Mouse (Mus musculus) skeletal muscle tissue, adult 2 months (tissue): ENCODE measurements around the gene Vps41.
A peak's percentile ranks its signal among the peaks of the same experiment; 100 is the strongest.

ENCODE experiments used
- DNase-seq: peaks from one replicate; pipeline ENCODE4 v3.0.0-alpha.2; 2012; ENCODE audit warnings: low read depth, low spot score

Vps41 gene

DNA sequence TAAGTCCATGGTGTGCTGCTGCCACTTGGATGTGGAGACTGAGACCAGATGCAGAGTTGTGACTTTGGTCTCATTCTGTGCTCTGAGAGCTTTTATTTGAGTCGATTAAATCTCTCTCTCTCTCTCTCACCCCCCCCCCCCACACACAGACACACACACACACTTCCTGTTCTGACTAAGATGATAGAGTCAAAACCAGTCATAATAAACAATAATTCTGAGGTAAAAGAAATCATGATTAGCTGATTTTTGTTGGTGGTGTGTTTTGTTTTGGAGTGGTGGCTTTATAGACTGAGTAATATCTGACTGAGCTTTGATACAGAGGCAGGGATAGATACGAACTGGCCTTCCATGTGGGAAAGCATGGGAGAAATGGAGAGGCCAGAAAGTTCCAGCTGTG, 74.6 kb downstream of the Vps41 start:
- DNase-seq = no peak

DNA sequence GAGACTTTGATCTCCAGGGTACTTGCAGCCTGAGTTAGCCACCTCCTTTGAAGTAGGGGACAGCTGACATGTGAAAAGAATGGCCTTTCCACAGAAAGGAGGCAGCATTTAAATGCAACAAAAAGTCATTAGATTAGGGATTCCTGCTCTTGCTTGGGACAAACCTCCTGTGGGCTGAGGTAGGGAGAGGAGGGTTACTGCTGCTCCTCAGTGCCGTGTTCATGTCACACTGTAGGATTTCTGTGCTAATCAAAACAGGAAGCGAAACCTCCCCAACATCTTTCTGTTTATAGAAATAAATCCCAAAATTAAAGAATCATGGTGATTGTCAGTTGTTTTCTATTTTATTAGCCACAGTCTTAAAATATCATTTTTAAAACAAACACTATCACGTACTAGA, 77.4 kb downstream of the Vps41 start:
- no peak for DNase-seq

GRCm38 (mm10) chr13:18797555-18797954, 80.5 kb downstream of the Vps41 start:
- no peak for DNase-seq

GRCm38 (mm10) chr13:18800434-18800833, 83.3 kb downstream of the Vps41 start:
- no peak for DNase-seq

- DNase-seq = no peak
These were observed 92.4 kb downstream of the Vps41 start for GRCm38 (mm10) chr13:18809465-18809864.

DNA sequence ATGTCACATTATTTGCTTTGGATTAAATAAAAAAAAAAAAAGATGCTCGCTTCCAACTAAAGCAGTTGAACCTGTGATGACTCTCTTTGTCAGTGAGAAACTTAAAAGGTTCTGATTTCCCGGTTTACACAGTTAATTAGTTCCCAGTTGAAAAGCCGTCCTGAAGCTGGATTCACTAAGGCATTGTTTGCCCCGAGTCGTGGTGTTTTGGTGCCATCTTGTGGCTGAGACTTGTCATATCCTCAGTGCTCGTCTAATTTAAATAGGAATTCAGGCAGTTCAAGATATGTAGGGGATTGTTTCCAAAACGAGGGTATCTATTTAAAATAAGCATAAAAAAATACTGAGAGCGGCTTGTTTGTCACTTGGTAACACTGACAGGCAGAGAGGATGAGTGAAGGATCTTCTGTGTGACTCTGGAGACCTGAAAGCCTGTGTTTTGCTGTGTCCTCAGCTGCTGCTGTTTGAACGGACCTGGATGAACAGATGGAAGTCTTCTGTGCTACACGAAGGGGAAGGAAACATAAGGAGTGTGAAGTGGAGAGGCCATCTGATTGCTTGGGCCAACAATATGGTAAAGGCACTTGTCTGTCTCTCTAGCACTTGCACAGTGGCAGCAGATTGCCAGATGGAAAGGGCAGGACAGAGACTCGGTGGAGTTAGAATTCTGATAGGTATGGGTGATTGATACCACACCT, 93.0 kb downstream of the Vps41 start:
- DNase-seq = peak; percentile 26

DNA sequence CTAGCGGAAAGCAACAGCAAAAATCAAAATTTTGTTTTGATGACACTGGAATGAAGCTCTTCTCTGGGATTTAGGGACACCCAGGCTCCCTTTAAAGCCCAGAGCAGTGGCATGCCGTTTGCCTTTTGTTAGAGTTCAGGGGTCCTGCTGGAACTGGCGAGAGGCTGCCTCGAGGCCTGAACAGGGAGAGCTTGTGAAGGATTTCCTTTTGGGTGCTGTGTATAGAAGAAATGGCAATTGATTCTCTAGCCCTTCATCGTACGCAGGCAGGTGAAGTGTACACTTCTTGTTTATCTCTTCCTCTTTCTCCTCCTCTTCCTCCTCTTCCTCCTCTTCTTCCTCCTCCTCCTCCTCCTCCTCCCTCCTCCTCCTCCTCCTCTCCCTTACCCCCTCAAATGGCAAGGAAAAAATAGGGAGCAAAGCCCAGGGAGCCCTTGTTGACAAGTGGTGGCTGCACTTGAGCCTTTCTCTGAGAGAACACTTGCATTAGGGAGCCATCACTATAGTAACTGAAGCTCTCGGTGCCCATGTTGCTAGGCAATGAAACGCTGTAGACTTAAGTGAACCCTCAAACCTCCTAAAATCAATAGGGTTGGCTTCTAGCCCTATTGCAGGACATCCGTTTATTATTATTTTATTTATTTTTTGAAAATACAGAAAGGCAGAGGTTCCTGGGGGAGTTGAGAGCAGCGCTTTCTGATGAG, 107.5 kb downstream of the Vps41 start:
- DNase-seq = no peak

DNA sequence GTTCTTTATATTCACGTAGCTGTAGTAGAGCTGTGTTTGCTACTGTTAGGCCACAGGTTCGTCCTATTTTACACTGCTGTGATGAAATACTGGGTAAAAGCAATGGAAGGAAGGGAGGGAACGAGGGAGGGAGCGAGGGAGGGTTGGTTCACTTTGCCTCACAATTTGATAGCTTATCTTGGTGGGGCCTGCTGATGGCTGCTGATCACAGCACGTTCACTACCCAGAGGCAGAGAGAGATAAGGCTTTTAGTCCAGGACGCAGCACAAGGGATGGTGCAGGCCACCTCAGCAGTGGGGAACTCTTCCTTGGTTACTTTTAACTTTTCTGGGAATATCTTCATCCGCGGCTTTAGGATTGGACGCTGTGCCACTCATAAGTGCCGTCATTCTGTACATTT, 109.9 kb downstream of the Vps41 start:
- DNase-seq = no peak

- DNase-seq = no peak
These were observed 113.4 kb downstream of the Vps41 start for GRCm38 (mm10) chr13:18830486-18830885.

DNA sequence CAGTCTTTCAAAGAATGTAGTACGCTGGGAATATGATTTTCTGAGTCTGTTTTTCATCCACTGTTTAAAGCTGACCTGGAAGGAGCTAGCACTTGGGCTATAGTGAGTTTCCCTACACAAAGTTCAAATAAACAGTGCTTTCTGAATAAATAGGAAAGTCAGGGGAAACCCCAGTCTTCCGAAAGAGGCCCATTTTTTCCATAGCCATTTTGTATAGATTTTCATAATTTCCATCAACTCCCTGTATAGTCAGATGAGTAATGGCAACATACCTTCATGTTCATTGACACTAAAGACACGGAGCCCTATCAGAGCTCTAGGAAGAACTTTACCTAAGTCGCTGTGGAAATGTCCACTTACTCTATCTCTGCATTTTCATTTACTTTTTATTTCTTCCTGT, 122.1 kb downstream of the Vps41 start:
- DNase-seq = no peak

GRCm38 (mm10) chr13:18840366-18840765, 123.3 kb downstream of the Vps41 start:
- DNase-seq = no peak

DNA sequence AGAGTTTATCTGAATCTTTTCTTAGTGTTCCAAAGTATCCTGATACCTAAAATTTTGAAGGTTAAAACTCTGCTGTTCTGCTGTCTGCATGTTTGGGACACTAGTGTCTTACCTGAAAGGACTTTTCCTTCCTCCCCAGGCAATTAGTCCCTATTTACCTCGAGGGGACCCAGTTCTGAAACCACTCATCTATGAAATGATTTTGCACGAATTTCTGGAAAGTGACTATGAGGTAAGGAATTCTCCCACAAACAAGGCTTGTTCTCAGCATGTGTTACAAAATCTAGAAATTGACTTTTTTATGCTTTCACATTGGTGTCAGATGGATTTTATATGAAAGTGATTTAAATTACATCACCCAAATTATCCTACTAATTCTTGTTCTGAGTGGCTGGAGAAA, 123.9 kb downstream of the Vps41 start:
- no peak for DNase-seq

GRCm38 (mm10) chr13:18841752-18842282, 124.7 kb downstream of the Vps41 start:
- no peak for DNase-seq

DNA sequence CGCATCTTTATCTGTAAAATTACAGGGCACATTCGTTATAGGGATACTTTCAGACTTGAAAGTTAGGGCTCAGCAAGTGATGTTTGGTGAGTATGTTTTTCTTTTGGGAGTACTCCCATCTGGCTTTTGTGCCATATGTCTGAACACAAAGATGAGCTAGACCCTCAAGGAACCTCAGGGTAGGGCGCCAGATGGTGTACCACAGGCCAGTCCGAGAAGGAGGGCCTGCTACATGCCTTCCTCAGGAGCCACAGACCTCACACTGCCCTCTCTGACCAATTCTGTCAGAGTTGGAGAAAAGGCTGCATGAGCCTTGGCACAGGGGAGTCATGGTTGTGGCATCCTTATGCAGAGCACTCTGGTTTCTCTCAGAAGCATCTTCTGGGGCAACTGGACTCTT, 125.5 kb downstream of the Vps41 start:
- DNase-seq = no peak

DNA sequence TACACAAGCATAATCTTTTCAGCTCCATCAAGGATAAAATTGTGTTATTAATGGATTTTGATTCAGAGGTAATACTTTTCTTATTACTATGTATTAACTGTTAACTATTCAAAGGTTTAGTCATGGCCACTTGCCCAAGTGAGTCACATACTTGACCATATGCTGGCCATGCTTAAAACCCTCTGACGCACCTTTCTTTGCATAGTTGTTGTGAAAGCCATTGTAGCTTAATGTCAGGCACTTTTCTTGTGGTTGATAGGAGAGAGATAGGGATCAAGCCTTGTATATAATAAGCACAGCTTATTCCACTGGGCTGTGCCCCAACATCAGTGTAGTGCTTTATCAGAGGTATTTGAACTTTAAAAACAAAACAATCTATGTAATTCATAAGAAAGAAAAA, 126.5 kb downstream of the Vps41 start:
- no peak for DNase-seq

GRCm38 (mm10) chr13:18847386-18847785, 130.3 kb downstream of the Vps41 start:
- DNase-seq = no peak

DNA sequence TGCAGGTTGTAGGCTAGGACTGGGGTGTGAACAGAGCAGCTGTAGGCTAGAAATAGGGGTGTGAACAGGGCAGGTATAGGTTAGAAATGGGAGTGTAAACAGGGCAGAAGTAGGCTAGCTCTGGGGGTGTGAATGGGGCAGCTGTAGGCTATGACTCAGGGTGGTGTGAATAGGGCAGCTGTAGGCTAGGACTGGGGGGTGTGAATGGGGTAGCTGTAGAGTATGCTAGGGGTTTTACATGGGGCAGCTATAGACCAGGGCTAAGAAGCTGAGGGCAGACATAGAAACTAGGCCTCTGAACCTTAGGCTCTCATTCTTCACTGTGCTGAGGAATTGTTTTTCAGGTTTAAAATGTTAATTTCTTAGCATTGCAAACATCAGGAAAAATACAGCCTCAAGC, 132.5 kb downstream of the Vps41 start:
- DNase-seq = no peak

DNA sequence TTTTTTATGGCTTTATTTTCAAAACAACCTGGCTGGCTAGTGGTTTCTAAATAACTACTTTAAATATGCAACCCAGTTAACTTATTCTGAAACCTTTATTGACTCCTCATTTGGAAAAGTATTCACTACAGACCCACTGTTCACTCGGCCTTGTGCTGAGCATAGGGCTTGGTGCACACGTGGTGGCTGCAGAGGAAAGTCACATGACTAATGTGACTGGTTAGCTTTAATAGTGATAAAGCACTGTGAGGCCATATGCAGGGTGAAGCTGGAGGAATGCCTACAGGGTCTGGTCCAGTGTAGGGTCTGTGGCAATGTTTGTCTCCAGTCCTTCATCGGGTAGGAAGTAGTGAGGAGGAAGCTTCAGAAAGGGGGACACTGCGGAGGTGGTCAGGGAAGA, 134.1 kb downstream of the Vps41 start:
- no peak for DNase-seq

DNA sequence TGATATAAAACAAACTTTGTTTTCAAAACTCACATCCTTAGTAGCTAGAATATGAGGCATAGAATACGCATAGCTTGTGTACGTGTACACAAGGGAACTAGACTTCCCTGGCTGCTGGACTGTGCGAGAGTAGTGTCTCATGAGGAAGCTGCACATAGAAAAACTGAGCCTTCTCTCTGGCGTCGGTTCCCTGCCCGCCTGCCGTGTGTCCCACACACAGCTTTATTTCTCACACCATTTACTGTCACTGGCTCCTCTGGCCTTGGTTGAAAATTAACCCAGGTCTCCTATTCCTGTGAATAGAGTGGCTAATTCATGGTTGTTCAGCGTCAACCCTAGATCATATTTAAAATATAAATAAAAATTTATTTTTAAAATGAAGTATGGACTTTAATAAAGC, 135.6 kb downstream of the Vps41 start:
- DNase-seq = no peak

GRCm38 (mm10) chr13:18856026-18856802, 139.1 kb downstream of the Vps41 start:
- no peak for DNase-seq

DNA sequence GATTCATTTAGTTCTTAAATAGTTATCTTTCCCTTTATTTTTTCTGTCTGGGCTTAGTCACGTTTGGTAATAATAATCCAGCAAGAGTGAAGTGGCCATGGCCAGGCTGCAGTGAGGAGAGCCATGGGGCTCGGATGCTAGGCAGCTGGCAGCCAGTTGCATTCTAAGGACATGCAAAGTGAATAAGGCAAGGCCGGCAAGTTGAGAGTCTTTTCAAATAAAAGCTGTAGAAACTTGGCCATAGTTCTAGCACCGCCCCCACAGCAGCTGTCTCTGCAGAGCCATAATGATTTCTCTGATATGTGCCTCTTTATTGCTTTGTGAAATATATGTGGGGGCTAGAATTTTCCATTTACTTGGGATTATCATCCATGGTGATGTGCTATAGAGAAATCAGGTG, 141.1 kb downstream of the Vps41 start:
- DNase-seq = no peak

DNA sequence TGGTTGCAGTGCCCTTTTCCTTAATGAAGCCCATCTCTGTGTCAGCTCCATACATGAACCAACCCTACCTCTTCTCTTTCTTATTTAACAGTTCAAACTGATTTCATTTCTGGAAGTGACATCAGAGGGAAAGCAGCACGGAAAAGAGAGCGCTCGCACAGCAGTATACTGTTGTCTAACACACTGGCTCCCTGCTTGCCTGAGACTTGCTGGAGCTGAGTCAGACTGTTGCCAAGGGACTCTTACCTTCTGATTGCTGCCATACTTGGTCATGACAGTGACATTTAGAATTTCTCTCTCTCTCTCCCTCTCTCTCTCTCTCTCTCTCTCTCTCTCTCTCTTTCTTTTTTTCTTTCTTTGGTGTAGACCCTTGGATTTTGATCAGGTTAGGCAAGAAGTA, 142.3 kb downstream of the Vps41 start:
- DNase-seq = no peak
